Mouse (Mus musculus): ENCODE data around the gene Abca9. TPM values are rescaled to one million over a fixed set of nuclear protein-coding genes. Genes with fewer than 3 reads are reported as not detected.

The Abca9 gene
- total and polyA plus RNA-seq, 2 experiments from 2014 or later = 2.4 to 8.5 TPM

- DNase-seq (ENCODE audit: low spot score) (peak; percentile 6), ATAC-seq (ENCODE audit: low FRiP score) (no peak)
- Histone ChIP-seq H3K9ac (replicated peaks; ENCODE audit: low read length, poor library complexity, severe bottlenecking) (no peak within 1 kb of the TSS), H3K36me3 (ENCODE audit: insufficient read depth, low read length) (no peaks in the 10 kb centered on the region), H3K27me3 (ENCODE audit: insufficient read depth, low read length) (no peaks in the 10 kb centered on the region), H3K27ac (ENCODE audit: low read depth, low read length) (no peak within 1 kb of the TSS), H3K4me2 (ENCODE audit: low read depth, low read length, poor library complexity, severe bottlenecking) (no peak within 1 kb of the TSS), H3K4me1 (ENCODE audit: insufficient read depth, low read length) (no peaks in the 10 kb centered on the region), H3K9me3 (ENCODE audit: low read length) (no peaks in the 10 kb centered on the region), H3K4me3 (ENCODE audit: low read depth, low read length) (no peak within 1 kb of the TSS)
- WGBS = 80% methylated on average over 5 of the region's 5 CpGs
- no peak for TF ChIP-seq CTCF (IDR thresholded peaks at IDR 0.05)
Measured at GRCm38 (mm10) chr11:110095858-110096257, 72.1 kb downstream of the Abca9 start, which contains the start of gene Abca8a. Gene Abca8a, minus strand, starts transcription at chr11:110095978.

DNA sequence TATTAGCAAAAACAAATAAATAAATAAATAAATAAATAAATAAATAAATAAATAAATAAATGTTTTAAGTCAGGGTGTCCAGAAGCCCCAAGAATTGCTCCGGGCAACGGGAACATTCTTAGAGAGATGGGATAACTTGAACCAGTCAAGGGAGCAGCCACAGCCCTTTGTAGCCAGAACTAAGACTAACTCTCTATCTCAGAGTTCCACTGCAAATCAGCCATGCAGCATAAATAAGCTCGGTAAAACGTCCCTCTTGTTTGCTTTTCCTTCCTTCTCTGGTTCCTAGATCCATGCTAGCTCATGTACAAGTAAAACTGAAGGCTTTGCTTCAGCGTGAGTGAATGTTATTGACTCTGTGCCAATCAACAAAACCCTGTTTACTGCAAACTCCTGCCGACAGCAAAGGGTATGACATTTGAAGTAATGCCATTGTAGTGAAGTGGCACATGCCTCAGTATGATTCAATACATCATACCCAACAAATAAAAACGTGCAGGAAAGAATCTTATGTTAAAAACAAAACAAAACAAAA lies 73.1 kb downstream of the Abca9 start:
- H3K27me3 ChIP-seq (ENCODE audit: insufficient read depth, low read length) = no peaks in the 10 kb centered on the region
- ATAC-seq (ENCODE audit: low FRiP score) (no peak), DNase-seq (ENCODE audit: low spot score) (peak; percentile 1)
- H3K36me3 ChIP-seq (ENCODE audit: insufficient read depth, low read length) = no peaks in the 10 kb centered on the region
- no peaks in the 10 kb centered on the region for H3K9me3 ChIP-seq (ENCODE audit: low read length)
- no peak overlapping the region for H3K4me2 ChIP-seq (ENCODE audit: low read depth, low read length, poor library complexity, severe bottlenecking)
- no peak overlapping the region for H3K9ac ChIP-seq (replicated peaks; ENCODE audit: low read length, poor library complexity, severe bottlenecking)
- 65% methylated on average over 7 of the region's 7 CpGs for WGBS
- H3K27ac ChIP-seq (ENCODE audit: low read depth, low read length) = no peak overlapping the region
- H3K4me1 ChIP-seq (ENCODE audit: insufficient read depth, low read length) = no peaks in the 10 kb centered on the region
- no peak overlapping the region for H3K4me3 ChIP-seq (ENCODE audit: low read depth, low read length)
- TF ChIP-seq CTCF (IDR thresholded peaks at IDR 0.05) = no peak

DNA sequence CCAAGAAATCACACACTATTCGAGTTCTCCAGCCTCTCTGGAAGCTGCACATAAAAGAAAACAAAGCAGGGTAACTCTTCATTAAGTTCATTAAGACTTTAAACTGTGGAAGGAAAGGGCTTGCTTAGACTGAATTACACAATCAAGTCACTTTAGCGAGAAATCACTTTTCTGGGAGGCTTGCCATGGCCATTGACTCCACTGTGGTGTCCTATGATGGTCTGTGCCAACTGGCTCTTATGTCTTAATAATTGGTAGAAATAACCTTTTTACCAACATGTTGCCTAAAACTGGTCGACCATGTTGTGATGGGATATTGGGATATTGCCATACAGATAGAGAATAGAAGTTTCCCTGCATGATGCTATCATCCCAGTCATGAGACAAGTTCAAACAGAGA lies 73.8 kb downstream of the Abca9 start:
- Histone ChIP-seq H3K36me3 (ENCODE audit: insufficient read depth, low read length) (no peaks in the 10 kb centered on the region), H3K9ac (replicated peaks; ENCODE audit: low read length, poor library complexity, severe bottlenecking) (no peak overlapping the region), H3K27me3 (ENCODE audit: insufficient read depth, low read length) (no peaks in the 10 kb centered on the region), H3K4me1 (ENCODE audit: insufficient read depth, low read length) (no peaks in the 10 kb centered on the region), H3K9me3 (ENCODE audit: low read length) (no peaks in the 10 kb centered on the region), H3K4me2 (ENCODE audit: low read depth, low read length, poor library complexity, severe bottlenecking) (no peak overlapping the region), H3K27ac (ENCODE audit: low read depth, low read length) (no peak overlapping the region), H3K4me3 (ENCODE audit: low read depth, low read length) (no peak overlapping the region)
- 71% methylated on average over 3 of the region's 3 CpGs for WGBS
- peak; percentile 66 for DNase-seq (ENCODE audit: low spot score)
- no peak for ATAC-seq (ENCODE audit: low FRiP score)
- TF ChIP-seq CTCF (IDR thresholded peaks at IDR 0.05) = no peak

GRCm38 (mm10) chr11:110091328-110091727 lies 76.7 kb downstream of the Abca9 start:
- Histone ChIP-seq H3K4me3 (ENCODE audit: low read depth, low read length) (no peak overlapping the region), H3K9ac (replicated peaks; ENCODE audit: low read length, poor library complexity, severe bottlenecking) (no peak overlapping the region), H3K27me3 (ENCODE audit: insufficient read depth, low read length) (no peaks in the 10 kb centered on the region), H3K27ac (ENCODE audit: low read depth, low read length) (no peak overlapping the region), H3K4me2 (ENCODE audit: low read depth, low read length, poor library complexity, severe bottlenecking) (no peak overlapping the region), H3K36me3 (ENCODE audit: insufficient read depth, low read length) (no peaks in the 10 kb centered on the region), H3K4me1 (ENCODE audit: insufficient read depth, low read length) (no peaks in the 10 kb centered on the region), H3K9me3 (ENCODE audit: low read length) (no peaks in the 10 kb centered on the region)
- 75% methylated on average over 2 of the region's 2 CpGs for WGBS
- TF ChIP-seq CTCF (IDR thresholded peaks at IDR 0.05) = no peak
- DNase-seq (ENCODE audit: low spot score) (no peak), ATAC-seq (ENCODE audit: low FRiP score) (no peak)

DNA sequence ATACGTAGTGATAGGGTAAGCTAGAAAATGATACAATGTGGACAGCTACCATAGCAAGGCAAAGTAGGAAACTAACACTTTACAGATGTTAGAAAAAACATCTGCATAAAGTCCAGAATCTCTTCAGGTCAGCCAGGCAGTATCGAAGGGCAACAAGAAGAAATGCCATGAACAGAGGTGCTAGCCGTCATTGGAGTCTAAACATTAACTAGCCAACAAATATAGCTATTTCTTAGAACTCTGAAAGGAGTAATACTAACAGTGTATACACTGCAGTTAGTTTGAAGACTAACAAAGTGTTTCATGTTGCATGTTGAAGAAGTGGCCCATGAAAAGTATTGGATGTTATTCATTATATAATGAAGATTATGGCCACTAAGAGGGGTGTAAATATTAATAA lies 95.8 kb downstream of the Abca9 start:
- WGBS = 95% methylated on average over 3 of the region's 3 CpGs
- H3K27me3 ChIP-seq (ENCODE audit: insufficient read depth, low read length) = no peaks in the 10 kb centered on the region
- ATAC-seq (ENCODE audit: low FRiP score) = no peak

DNA sequence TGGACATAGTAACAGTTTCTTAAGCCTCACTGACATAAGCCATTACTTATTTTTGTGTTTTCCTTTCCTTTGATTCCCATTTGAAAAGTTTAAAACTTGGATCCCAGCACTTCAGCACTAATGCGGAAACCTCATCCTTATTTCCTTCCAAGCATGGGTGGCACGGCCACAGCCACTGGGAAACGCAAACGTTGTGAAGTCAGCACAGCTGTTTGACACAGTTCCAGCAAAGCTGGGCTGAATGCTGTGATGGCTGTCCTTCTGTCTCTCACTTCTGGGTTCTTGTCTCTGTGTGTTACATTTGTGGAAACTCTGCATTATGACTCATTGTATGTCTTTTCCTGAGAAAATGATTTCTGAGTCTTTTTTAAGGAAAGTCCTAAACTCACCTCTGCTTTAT lies 107.0 kb downstream of the Abca9 start:
- no peak overlapping the region for H3K9ac ChIP-seq (replicated peaks; ENCODE audit: low read length, poor library complexity, severe bottlenecking)
- ATAC-seq (ENCODE audit: low FRiP score) (no peak), DNase-seq (ENCODE audit: low spot score) (no peak)
- 79% methylated on average over 4 of the region's 4 CpGs for WGBS
- no peak overlapping the region for H3K4me3 ChIP-seq (ENCODE audit: low read depth, low read length)
- no peak overlapping the region for H3K4me2 ChIP-seq (ENCODE audit: low read depth, low read length, poor library complexity, severe bottlenecking)
- no peaks in the 10 kb centered on the region for H3K4me1 ChIP-seq (ENCODE audit: insufficient read depth, low read length)
- H3K36me3 ChIP-seq (ENCODE audit: insufficient read depth, low read length) = no peaks in the 10 kb centered on the region
- TF ChIP-seq CTCF (IDR thresholded peaks at IDR 0.05) = no peak
- H3K9me3 ChIP-seq (ENCODE audit: low read length) = no peaks in the 10 kb centered on the region
- H3K27ac ChIP-seq (ENCODE audit: low read depth, low read length) = no peak overlapping the region
- no peaks in the 10 kb centered on the region for H3K27me3 ChIP-seq (ENCODE audit: insufficient read depth, low read length)

More for the DNA sequence above, 95.8 kb downstream of the Abca9 start:
- Histone ChIP-seq H3K4me3 (ENCODE audit: low read depth, low read length) (no peak overlapping the region), H3K4me1 (ENCODE audit: insufficient read depth, low read length) (no peaks in the 10 kb centered on the region), H3K27ac (ENCODE audit: low read depth, low read length) (no peak overlapping the region), H3K9ac (replicated peaks; ENCODE audit: low read length, poor library complexity, severe bottlenecking) (no peak overlapping the region), H3K9me3 (ENCODE audit: low read length) (no peaks in the 10 kb centered on the region), H3K36me3 (ENCODE audit: insufficient read depth, low read length) (no peaks in the 10 kb centered on the region), H3K4me2 (ENCODE audit: low read depth, low read length, poor library complexity, severe bottlenecking) (no peak overlapping the region)
- no peak for TF ChIP-seq CTCF (IDR thresholded peaks at IDR 0.05)
- no peak for DNase-seq (ENCODE audit: low spot score)
